Mouse (Mus musculus): Measurements from ENCODE around the gene Aup1. TPM values are rescaled to one million over a fixed set of nuclear protein-coding genes. Genes with fewer than 3 reads are reported as not detected.

Gene Aup1
- total RNA-seq, 2 experiments from 2014 or later = 136 to 235 TPM

DNA sequence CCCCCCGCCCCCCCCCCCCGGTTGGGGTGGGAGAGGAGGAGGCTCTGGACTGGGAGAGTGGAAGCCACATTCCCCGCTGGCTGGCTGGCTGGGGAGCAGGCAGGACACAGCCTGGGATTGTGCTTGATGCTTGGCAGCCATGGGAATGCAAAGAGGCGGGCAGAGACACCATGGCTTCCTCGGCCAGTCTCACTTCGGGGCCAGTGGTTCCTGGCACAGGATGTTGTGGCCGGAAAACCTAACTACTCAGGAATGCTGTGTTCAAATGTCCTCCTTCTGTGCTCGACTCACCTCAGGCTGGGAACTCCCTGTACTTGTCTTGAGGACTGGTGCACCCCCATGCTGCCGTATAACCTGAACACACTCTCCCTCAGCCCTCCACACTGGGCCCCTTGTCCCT is 26.6 kb upstream of the Aup1 start:
- no peak for ATAC-seq (replicated peaks; ENCODE audit: poor library complexity, severe bottlenecking)

DNA sequence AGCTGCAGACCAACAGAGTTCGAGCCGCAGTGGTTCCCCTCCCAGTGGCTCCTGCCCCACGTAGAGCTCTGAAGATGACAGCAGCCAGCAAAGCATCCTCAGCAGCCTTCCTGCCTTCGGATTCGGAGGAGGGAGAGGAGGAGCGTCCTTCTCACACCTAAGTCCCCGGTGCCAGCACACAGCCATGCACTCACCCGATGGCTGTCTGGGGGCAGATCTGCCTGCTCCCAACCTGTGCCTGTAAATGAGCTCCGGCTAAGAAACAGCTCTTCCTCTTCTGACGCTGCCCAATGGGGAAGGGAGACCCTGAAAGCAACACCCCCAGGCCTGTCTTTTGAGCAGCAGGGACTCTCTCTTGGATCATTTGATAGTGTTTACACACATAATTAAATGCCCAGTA is 24.5 kb upstream of the Aup1 start:
- no peak for ATAC-seq (replicated peaks; ENCODE audit: poor library complexity, severe bottlenecking)

DNA sequence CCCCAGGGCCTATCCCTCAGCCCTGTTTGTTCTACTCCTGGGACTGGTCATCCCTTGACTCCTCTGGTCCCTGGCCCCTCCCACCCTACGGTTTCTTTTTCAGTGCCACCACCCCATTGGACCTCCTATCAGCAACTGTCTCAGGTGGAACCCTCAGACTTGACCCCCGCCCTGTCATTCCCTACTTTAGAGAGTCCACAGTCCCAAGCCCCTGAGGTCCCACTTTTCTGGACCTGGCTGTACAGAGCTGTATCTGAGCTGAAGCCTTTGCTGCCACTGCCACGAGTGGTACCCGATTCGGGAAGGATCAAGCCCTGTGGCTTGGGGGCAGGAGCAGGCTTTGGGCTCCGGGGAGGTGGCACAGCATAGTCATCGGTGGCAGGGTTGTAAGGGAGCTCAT is 23.2 kb upstream of the Aup1 start:
- no peak for ATAC-seq (replicated peaks; ENCODE audit: poor library complexity, severe bottlenecking)

DNA sequence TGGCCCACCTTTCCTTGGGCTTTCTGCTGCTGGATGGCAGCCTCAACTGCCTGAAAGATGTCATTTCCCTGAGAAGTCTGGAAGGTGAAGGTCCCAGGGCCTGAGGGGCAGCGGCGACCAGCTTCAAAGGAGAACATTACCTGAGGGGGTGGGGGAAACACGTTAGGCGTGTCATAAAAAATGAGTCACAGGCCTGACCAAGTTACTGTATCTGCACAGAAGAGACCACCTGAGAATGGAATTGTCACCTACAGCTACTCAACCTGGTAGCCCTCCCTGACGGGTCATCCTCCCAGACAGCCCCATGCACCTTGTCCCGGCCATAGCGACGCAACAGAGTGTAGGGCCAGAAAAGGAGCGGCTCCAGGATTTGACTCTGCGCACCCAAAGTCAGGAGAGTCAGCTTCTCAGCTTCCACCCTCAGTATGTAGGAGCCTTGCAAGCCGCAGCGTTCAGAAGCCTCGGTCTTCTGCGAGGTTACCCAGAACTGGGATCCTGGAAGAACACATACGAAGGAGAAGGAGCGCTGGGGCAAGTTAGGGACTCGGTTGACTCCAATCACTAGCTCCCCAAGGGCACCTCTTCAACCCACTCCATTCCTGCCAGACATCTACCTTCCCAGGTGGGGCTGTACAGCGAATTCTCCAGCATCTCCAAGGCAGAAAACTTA is 22.3 kb upstream of the Aup1 start:
- ATAC-seq (replicated peaks; ENCODE audit: poor library complexity, severe bottlenecking) = no peak

DNA sequence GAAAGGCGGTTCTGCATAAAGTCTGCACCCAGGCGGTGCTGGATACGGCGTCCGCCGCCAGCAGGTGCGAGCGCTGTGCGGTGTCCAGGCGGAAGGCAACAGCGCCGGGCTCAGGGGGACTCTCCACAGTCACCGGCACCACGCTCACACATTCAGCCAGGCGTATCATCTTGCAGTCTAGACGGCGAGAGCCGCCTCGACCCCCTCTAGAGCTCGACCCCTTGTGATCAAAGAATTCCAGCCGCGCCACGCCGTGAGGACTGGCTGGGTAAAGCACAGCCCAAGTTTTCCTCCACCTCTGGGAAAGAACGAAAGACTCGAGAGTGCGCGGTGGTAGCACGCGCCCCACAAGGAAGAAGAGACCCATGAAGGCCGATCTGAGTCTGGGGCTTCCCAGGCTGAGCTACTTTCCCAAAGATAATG is 21.5 kb upstream of the Aup1 start:
- peak; percentile 58 for ATAC-seq (replicated peaks; ENCODE audit: poor library complexity, severe bottlenecking)

DNA sequence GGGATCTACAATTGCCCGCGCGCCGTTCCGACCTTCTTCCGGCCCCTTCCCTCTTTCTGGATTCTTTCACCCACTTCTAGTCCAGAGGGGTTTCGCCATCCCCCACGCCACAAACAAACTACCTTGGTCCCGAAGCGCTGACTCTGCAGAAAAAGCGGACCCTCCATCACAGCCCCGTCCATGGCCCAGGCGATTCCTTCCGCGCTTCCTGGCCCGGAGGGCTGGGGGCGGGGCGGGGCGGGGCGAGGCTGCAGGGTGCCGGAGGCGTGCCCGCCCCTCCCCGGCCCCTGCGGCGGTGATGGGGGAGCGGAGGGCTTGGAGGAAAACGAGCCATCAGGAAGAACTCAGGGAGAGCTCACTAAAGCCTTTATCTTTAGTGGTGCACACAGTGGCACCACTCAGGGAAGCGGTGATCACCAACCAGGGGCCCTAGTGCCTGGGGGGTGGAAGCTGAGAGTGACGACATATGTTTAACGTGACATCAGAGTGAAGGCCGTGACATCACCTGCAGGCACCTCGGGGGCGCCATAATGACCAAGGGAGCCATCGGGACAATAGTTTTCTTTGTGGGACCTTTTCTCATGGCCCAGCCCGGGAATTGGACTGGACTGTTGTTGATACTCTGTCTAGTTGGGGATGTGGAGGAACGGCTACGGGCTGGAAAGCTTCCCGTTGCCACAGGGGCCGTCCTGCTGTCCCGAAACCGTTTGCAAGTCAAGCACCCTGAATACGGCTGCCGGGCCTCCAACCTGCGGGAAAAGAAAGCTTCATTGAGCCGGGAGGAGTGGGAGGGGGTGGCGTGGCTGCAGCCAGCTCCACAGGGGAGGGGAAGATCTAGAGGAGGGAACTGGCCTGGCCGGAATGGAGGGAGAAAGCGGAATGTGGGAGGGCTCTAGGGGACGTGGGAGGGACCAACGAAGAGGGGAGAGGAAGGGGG is 20.8 kb upstream of the Aup1 start, which contains the start of the genes Dok1 and Loxl3:
Dok1 (minus strand) TSS at position 223 of the 937 bp plus-strand sequence.
Loxl3 (plus strand) TSS at position 925 of the 937 bp plus-strand sequence.
- peak; percentile 74 for ATAC-seq (replicated peaks; ENCODE audit: poor library complexity, severe bottlenecking)

DNA sequence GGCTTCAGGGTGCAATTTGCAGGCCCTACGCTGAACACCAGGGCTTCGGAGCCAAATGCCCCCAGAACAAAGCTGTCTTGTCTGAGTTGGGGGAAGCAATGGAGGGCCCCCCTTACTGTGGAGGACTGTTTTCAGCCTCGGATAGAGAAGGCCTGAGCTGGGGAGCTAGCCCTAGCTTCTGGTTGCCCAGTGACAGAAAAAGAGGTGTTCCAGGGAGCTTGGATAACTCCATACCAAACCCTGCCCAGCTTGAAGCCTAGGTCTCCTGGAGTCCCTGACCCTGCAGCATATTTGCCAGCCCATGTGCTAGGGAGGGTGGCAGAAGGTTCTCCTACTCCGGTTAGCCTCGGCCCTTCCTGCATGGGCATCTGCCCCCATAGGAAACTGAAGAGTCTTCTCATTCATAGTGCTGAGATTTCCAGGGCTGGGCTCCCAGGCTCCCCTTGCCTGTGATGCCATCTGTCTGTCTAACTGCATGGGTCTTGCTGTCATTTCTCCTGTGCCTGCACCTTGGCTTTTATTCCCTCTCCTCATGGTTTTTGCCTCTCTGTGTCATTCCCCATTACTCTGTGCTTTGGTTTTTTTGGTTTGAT is 19.8 kb upstream of the Aup1 start:
- ATAC-seq (replicated peaks; ENCODE audit: poor library complexity, severe bottlenecking) = no peak

DNA sequence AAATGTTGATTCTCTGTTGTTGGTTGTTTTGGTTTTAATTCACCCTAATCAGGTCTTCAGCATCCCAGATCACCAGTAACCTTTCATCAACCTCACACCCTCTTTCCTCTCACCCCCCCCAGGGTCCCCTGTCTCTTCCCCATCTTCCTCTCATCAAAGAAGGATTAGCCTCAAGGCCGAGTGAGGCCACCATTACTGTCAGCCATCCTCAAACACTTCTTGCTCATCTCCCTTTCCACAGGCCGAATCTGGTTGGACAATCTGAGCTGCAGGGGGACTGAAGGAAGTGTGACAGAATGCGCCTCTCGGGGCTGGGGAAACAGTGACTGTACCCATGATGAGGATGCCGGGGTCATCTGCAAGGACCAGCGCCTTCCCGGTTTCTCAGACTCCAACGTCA is 17.1 kb upstream of the Aup1 start:
- no peak for ATAC-seq (replicated peaks; ENCODE audit: poor library complexity, severe bottlenecking)

DNA sequence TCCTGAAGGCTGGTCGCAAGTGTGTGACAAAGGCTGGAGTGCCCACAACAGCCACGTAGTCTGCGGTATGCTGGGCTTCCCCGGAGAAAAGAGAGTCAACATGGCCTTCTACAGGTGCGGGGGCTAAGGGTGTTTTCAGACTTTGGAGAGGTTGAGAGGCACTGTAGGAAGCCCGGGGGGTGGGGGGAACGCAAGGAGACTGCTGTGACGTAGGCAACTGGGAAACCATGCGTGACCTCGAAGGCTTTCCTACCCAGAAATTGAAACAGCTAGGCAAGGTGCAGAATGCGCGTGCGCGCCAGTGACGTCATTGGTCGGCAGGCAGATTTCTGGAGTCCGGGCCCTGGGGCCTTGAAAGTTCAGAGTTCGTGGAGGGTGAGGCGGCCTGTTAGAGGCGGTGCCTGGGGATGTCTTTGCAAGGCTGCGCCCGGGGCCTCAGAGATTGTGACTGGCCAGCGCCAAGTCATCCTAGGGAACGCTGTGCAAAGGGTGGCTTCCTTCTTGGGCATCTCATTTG is 15.8 kb upstream of the Aup1 start:
- peak; percentile 74 for ATAC-seq (replicated peaks; ENCODE audit: poor library complexity, severe bottlenecking)

DNA sequence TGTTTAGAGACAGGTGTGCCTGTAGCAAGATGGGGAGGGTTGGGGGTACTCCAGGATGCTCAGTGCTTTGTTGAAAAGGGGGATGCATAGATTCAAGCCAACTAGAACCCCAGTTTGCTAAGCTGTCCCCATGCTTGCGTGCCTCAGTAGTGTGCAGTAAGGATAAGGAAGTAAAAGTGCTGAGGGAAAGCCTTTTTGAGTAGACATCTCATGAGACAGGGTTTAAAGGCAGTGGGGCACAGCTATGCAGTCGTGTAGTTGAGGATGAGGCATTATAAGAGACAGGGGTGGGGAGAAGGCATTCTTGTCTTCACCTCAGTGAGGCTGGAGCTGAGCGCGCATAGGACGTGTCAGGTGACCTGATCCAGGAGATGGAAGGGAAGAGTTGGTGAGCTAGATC is 13.7 kb upstream of the Aup1 start:
- ATAC-seq (replicated peaks; ENCODE audit: poor library complexity, severe bottlenecking) = no peak

DNA sequence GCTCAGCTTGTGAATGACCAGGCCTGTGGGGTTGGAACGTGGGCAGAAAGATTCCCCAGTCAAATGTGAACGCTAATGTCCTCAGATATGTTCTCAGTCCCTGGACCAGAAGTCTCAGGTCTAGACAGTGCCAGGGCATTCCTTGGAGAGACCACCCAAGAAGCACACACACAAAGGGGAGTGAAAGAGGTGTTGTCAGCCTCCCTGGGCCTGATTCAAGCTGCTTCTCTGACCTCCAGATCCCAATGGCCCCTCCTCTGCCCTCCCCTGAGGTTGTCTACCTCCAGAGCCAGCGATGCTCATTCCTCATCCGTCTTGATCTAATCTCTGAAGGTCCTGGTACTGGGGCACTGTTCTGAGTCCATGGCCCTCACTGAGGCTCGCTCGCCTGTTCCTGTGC is 10.8 kb upstream of the Aup1 start:
- no peak for ATAC-seq (replicated peaks; ENCODE audit: poor library complexity, severe bottlenecking)

DNA sequence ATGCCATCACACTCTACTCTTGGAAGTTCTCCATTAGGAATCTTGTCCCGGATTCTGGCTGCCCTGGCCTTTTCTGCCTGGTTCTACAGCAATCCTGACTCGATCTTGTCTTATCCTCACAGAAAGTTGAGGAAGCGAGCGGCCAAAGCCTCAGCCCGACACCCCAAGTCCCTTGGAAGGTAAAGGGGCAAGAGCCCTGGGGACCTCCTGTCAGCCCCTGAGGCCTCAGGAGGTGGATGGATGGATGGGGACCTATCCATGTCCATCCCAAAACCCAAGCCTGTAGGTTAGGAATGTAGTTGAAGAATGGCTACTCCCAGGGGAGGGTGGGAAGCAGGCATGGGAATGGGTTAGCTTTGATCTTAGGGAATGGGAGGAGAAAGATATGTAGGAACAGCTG is 10.3 kb upstream of the Aup1 start:
- no peak for ATAC-seq (replicated peaks; ENCODE audit: poor library complexity, severe bottlenecking)

DNA sequence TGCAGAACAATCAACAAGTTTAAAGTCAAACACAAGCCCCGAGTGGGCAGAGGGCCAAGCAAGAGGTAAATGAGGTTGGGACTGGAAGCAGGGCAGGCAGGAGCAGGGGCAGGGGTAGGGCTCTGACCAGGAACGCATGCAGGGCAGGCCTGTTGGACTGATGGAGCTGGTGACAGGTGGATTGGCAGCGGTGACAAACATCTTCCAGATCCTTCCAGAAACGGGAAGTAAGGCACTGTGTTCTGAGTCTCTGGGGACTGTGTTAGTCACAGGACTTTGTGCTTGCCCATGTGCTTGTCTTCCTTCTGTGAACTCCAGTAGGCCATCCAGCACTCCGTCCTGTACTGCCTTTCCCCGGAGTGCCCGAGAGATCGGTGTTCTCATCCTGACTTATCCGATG is 9.6 kb upstream of the Aup1 start:
- ATAC-seq (replicated peaks; ENCODE audit: poor library complexity, severe bottlenecking) = peak; percentile 82

DNA sequence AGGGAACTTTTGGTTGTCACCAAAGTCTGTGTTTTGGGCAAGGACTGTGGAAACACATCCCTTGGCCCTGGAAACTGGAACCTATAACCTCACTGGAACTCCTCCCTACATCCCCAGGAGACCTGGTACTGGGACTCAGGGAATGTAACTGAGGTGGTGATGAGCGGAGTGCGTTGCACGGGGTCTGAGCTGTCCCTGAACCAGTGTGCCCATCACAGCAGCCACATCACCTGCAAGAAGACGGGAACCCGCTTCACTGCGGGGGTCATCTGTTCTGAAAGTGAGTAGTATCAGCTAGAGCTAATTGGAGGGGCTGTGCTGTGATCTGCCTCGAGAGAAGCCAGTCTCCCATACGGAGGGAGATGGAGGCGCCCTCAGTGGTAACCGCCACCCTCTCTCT is 5.0 kb upstream of the Aup1 start:
- no peak for ATAC-seq (replicated peaks; ENCODE audit: poor library complexity, severe bottlenecking)

DNA sequence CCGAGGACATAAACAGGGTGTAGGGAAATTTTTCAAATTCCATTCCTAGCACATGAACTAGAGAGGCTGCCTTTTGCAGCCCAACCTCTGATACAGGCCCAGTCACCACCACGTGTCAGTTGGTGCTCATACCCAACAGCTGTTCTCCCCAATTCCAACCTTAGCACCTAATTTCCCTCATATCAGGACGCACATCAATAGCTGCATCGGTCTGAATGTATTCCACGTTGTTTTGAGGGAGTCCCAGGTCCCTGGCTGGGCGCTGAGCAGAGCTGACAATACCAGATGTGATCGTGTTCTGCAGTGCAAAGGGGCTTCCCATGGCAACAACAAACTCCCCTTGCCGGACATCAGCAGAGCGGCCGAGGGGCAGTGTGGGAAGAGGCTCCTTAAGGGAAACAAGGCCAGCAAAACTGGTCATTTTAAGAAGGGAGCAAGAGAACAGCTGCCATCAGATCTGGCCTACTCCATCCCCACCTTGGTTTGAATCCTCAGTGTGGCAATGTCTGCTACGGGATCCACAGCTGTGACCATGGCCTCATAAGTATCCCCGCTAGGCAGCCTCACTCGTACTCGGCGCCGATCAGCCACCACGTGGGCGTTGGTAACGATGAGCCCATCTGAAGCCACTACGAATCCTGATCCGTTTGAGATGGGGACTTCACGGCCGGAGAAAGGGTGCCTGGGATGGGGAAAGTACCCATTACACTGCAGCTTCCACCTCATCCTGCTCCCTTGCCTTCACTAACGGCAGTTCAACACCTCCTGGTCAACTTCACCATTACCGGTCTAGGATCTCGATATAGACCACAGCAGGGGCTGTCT is 973 bp upstream of the Aup1 start:
- peak; percentile 25 for ATAC-seq (replicated peaks; ENCODE audit: poor library complexity, severe bottlenecking)

DNA sequence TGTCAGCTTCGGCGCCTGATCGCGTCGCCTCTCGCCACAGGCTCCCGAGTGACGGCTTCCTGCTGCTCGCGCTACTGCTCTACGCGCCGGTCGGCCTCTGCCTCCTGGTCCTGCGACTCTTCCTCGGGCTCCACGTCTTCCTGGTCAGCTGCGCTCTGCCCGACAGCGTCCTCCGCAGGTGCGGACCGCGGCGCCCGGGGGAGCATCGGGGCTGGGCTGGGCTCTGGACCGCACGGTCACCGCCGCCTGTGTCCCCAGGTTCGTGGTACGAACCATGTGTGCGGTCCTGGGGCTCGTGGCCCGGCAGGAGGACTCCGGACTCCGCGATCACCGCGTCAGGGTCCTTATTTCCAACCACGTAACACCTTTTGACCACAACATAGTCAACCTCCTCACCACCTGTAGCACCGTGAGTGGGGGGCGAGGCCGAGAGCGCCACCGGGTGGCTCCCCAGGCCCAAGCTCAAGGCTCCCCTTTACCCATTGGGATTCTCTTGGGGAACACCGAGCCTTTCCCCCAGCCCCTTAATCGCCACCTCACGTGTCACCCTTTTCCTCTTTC is 630 bp downstream of the Aup1 start, which contains the start of gene Htra2:
Htra2 (minus strand) TSS at position 403 of the 561 bp plus-strand sequence.
- ATAC-seq (replicated peaks; ENCODE audit: poor library complexity, severe bottlenecking) = peak; percentile 18; the same call in 1 of the 2 replicates

DNA sequence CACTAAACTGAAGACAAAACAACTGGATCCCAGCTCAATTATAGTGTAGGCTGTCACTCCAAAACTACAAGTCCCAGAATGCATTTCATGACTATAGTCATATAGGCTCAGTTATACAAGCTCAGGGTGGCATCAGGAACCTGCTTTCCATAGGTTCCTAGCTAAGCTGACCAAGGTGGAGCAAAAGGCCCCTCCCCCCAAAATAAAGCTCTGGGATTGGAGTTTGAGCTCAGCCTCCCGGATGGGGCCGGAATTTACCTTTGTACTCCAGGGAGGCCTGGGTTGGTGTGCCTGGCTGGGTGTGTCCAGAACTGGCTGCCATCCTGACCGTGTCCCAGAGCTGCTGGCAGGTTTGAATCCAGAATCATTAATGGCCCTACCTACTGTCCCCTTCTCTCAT is 3.5 kb downstream of the Aup1 start, which contains the start of gene Dqx1:
Dqx1 (plus strand) TSS at position 55 of the 400 bp plus-strand sequence.
- no peak for ATAC-seq (replicated peaks; ENCODE audit: poor library complexity, severe bottlenecking)

DNA sequence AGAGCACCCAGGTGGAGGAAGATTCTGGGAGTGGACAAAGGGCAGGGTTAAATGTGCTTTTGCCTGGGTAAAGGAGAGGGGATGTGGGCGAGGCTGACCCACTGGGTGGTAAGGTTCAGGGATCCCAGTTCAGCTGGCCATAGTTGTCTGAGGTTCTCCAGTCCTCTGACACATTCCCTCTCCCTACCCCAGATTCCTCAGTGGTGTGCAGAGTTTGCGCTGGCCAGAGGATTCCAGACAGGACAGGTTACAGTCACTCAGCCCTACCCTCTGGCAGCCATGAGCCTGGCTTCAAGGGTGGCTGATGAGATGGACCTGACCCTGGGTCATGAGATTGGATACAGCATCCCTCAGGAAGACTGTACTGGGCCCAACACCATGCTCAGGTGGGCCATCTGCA is 4.4 kb downstream of the Aup1 start:
- no peak for ATAC-seq (replicated peaks; ENCODE audit: poor library complexity, severe bottlenecking)

DNA sequence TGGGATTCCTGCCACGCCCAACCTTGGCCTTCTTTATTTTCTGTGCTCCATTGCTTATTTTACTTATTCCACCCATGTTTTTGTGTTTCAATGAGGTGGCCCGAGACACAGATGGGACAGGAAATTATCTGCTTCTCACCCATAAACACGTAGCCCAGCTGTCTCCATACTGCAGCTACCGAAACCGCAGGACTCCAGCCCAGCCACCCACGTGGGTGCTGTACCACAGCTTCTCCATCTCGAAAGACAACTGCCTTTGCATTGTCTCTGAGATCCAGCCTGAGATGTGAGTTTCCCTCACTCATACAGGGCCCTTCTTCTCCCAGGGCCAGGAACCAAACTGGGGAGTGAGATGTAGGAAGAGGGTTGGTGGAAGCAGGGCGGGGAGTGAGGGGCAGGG is 11.7 kb downstream of the Aup1 start:
- peak; percentile 31 for ATAC-seq (replicated peaks; ENCODE audit: poor library complexity, severe bottlenecking)

DNA sequence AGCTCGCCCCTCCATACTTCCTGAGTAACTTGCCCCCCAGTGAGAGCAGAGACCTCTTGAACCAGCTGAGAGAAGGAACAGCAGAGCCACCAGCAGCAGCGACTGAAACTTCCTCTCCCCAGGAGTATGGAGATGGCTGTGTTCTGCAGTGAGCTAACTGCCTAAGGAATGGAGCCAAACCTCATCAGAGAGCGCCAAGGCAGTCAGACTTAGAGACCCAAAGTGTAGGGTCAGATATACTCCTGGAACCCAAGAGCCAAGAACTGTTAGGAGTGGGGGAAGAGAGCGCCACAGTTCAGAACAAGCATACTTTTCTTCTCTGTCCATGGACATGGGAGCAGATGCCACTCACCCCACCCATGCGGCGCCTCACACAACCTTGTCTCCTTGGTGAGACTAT is 12.1 kb downstream of the Aup1 start:
- no peak for ATAC-seq (replicated peaks; ENCODE audit: poor library complexity, severe bottlenecking)
